Mouse (Mus musculus) forebrain, postnatal 0 days (tissue): ENCODE measurements around the gene Abat. TPM values are rescaled to one million over a fixed set of nuclear protein-coding genes. Genes with fewer than 3 reads are reported as not detected.
A peak's percentile ranks its signal among the peaks of the same experiment; 100 is the strongest.

Source experiments
- ATAC-seq: fragments of 200-750 bp; cut with Nextera tagmentation; 2 replicates; pipeline ENCODE4 v1.8.0; 2017; ENCODE audit warnings: mild to moderate bottlenecking, moderate library complexity
- DNase-seq: peaks from one replicate; pipeline ENCODE4 v3.0.0-alpha.2; 2015
- H3K27ac ChIP-seq: fragments of 300-500 bp; sonication (generic); 2 replicates; pipeline ENCODE4 v1.5.1; 2014; ENCODE audit warnings: low read depth, mild to moderate bottlenecking, antibody characterized with exemption, low read length, moderate library complexity, mixed read lengths
- H3K27me3 ChIP-seq: fragments of 300-500 bp; sonication (generic); 2 replicates; pipeline ENCODE4 v1.6.1; 2014; ENCODE audit warnings: mild to moderate bottlenecking, low read length, mixed read lengths; ENCODE audit not compliant: insufficient read depth
- H3K36me3 ChIP-seq: fragments of 300-500 bp; sonication (generic); 2 replicates; pipeline ENCODE4 v1.6.1; 2014; ENCODE audit warnings: mild to moderate bottlenecking, moderate library complexity; ENCODE audit not compliant: insufficient read depth
- H3K4me1 ChIP-seq: fragments of 300-500 bp; sonication (generic); 2 replicates; pipeline ENCODE4 v1.6.1; 2014; ENCODE audit warnings: antibody characterized with exemption; ENCODE audit not compliant: insufficient read depth
- H3K4me2 ChIP-seq: fragments of 300-500 bp; sonication (generic); 2 replicates; pipeline ENCODE4 v1.6.1; 2014; ENCODE audit warnings: low read depth, mild to moderate bottlenecking, moderate library complexity
- H3K4me3 ChIP-seq: fragments of 300-500 bp; sonication (generic); 2 replicates; pipeline ENCODE4 v1.5.1; 2014; ENCODE audit warnings: low read depth, low read length, mixed read lengths
- H3K9ac ChIP-seq: fragments of 300-500 bp; sonication (generic); 2 replicates; pipeline ENCODE4 v1.6.1; 2014; ENCODE audit warnings: mild to moderate bottlenecking
- H3K9me3 ChIP-seq: fragments of 300-500 bp; sonication (generic); 2 replicates; pipeline ENCODE4 v1.6.1; 2016; ENCODE audit warnings: low read length
- CTCF ChIP-seq: sonication (generic); IDR thresholded peaks from 2 replicates; pipeline ENCODE4 v1.5.1; 2016; ENCODE audit warnings: antibody characterized with exemption, control low read depth, low read depth
- WGBS: fragments of 180-500 bp; shearing (Covaris S2); extraction: QIAGEN DNeasy Blood & Tissue Kit; methylation state at CpG from one replicate; pipeline ENCODE4 v1.1.7; 2014; 5-methylcytosine and 5-hydroxymethylcytosine counted together
- polyA plus RNA-seq: library from polyadenylated mRNA; unstranded; fragments of >200 nt; fragmentation: Nextera tagmentation; extraction: Ambion mirVana; gene quantifications from 2 replicates; pipeline ENCODE4 v1.2.1, GENCODE M21; 2015
- total RNA-seq: library from RNA; depleted of rRNA; stranded (reverse); fragments of >200 nt; gene quantifications from 2 replicates; pipeline ENCODE4 v1.2.3, GENCODE M21; 2014

Abat gene
- total and polyA plus RNA-seq, 2 experiments from 2014 or later = 69.4 to 104 TPM

GRCm38 (mm10) chr16:8532461-8532860, 19.2 kb downstream of the Abat start:
- DNase-seq = no peak
- H3K27ac ChIP-seq = no peak overlapping the region
- no peak for ATAC-seq
- H3K27me3 ChIP-seq = no peaks in the 10 kb centered on the region
- H3K4me1 ChIP-seq = no peaks in the 10 kb centered on the region
- no peak overlapping the region for H3K4me3 ChIP-seq
- no peak overlapping the region for H3K4me2 ChIP-seq
- no peak overlapping the region for H3K9ac ChIP-seq
- H3K9me3 ChIP-seq = no peaks in the 10 kb centered on the region
- no peaks in the 10 kb centered on the region for H3K36me3 ChIP-seq
- 94% methylated on average over 9 of the region's 9 CpGs for WGBS
- no peak for TF ChIP-seq CTCF

DNA sequence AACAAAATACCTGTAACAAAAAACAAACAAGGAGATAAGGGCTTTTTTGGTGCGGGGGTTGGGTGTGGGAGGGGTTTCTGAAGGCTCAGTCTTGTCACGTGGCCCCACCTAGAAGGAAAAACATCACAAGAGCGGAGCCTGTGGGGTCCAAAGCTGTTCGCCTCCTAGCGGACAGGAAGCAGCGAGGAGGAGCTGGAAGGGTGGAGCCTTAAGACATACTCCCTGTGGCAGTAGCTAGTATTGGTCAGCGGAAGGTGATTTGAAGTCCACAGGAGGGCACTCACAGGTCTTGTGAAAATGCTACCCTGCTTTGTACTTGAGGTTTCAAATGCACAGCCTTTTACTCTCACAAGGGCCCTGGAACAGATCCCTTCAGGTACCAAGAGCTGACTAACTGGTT, 19.7 kb downstream of the Abat start:
- Histone ChIP-seq H3K27me3 (no peaks in the 10 kb centered on the region), H3K36me3 (no peaks in the 10 kb centered on the region), H3K27ac (no peak overlapping the region), H3K9me3 (no peaks in the 10 kb centered on the region), H3K4me3 (no peak overlapping the region), H3K4me2 (no peak overlapping the region), H3K4me1 (no peaks in the 10 kb centered on the region), H3K9ac (no peak overlapping the region)
- WGBS = 79% methylated on average over 7 of the region's 7 CpGs
- DNase-seq (no peak), ATAC-seq (no peak)
- no peak for TF ChIP-seq CTCF

GRCm38 (mm10) chr16:8533477-8533876, 20.2 kb downstream of the Abat start:
- no peak for TF ChIP-seq CTCF

GRCm38 (mm10) chr16:8534466-8535200, 21.4 kb downstream of the Abat start:
- Histone ChIP-seq H3K4me2 (no peak overlapping the region), H3K36me3 (no peaks in the 10 kb centered on the region), H3K4me3 (no peak overlapping the region), H3K9ac (no peak overlapping the region), H3K9me3 (no peaks in the 10 kb centered on the region), H3K4me1 (peaks cover 10% of the 10 kb centered on the region), H3K27me3 (no peaks in the 10 kb centered on the region), H3K27ac (no peak overlapping the region)
- ATAC-seq (no peak), DNase-seq (no peak)
- TF ChIP-seq CTCF = no peak
- 87% methylated on average over 11 of the region's 11 CpGs for WGBS

More at GRCm38 (mm10) chr16:8533477-8533876, 20.2 kb downstream of the Abat start:
- no peak overlapping the region for H3K4me3 ChIP-seq
- H3K36me3 ChIP-seq = no peaks in the 10 kb centered on the region
- no peak overlapping the region for H3K4me2 ChIP-seq
- H3K27ac ChIP-seq = no peak overlapping the region
- no peaks in the 10 kb centered on the region for H3K9me3 ChIP-seq
- WGBS = 91% methylated on average over 6 of the region's 6 CpGs
- ATAC-seq = no peak
- no peak for DNase-seq
- H3K4me1 ChIP-seq = no peaks in the 10 kb centered on the region
- no peaks in the 10 kb centered on the region for H3K27me3 ChIP-seq
- no peak overlapping the region for H3K9ac ChIP-seq

- H3K9me3 ChIP-seq = no peaks in the 10 kb centered on the region
- H3K27ac ChIP-seq = no peak overlapping the region
- DNase-seq (no peak), ATAC-seq (no peak)
- no peak overlapping the region for H3K4me2 ChIP-seq
- H3K4me3 ChIP-seq = no peak overlapping the region
- no peaks in the 10 kb centered on the region for H3K27me3 ChIP-seq
- 70% methylated on average over 6 of the region's 6 CpGs for WGBS
- peaks cover 18% of the 10 kb centered on the region for H3K4me1 ChIP-seq
- no peak overlapping the region for H3K9ac ChIP-seq
- H3K36me3 ChIP-seq = no peaks in the 10 kb centered on the region
- no peak for TF ChIP-seq CTCF
These were observed 22.2 kb downstream of the Abat start for GRCm38 (mm10) chr16:8535411-8535810.

DNA sequence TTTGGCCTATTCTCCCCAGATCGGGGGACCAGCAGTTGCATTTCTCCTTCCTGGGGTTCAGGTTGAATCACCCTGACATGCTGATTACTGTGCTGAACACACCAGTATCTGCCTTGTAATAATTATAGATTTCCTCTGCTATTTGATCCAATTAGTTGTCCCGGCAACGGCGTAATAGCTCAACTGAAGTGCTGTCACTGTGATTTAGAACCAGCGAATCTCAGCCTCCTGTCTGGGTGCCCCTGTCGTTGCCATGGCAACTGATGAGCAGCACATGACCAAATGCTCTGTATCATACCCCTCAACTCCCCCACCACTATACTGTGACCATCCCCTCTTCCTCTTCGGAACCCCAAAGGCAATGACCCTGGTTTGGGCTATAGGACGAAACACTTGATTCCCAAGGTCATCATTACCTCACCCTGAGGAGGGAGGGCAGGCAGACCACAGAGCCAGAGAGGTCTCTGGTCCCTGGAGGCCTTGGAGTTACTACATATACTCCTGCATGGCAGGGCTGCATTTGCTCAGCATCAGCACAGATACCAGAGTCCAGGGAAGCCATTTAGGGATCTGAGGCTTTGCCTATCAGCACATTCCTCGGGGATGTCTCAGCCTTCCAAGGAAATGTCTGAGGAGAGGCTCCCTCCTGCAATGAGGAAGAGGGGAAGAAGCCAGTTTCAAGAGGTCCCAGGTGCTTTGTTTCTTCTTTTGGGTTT, 26.1 kb downstream of the Abat start:
- peak overlapping the region; percentile 29; the same call in 1 of the 2 replicates for H3K4me2 ChIP-seq
- no peak overlapping the region for H3K4me3 ChIP-seq
- H3K9ac ChIP-seq = peak overlapping the region; percentile 26
- no peaks in the 10 kb centered on the region for H3K27me3 ChIP-seq
- no peaks in the 10 kb centered on the region for H3K9me3 ChIP-seq
- H3K36me3 ChIP-seq = no peaks in the 10 kb centered on the region
- H3K27ac ChIP-seq = peak overlapping the region; percentile 88
- TF ChIP-seq CTCF = no peak
- peak; percentile 90 for DNase-seq
- WGBS = 19% methylated on average over 9 of the region's 9 CpGs
- ATAC-seq = peak; percentile 91
- H3K4me1 ChIP-seq = peaks cover 32% of the 10 kb centered on the region

DNA sequence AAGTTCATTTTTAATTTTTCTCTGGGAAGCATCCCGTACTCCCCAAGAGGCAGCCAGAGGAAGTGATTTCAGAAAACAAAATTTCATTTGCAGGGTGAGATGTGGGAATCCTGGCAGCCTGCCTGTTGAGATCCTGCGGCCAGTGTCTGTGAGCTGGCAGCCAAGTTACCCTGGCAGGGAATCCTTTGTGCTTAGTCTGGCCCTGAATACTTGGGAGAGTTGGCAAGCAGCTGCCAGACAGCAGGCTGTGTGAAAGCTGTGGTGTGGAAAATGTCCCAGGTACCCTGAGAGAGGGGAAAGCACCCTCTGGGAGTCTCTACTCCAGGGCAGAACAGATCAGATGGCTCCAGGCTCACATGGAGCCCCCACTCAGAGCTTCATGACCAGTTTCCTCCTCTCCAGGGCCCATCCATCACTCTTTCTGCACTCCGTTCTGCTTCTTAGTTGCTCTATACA, 27.7 kb downstream of the Abat start:
- Histone ChIP-seq H3K36me3 (no peaks in the 10 kb centered on the region), H3K27ac (peak overlapping the region; percentile 88), H3K9me3 (no peaks in the 10 kb centered on the region), H3K4me3 (no peak overlapping the region), H3K27me3 (no peaks in the 10 kb centered on the region), H3K4me2 (peak overlapping the region; percentile 26), H3K4me1 (peaks cover 32% of the 10 kb centered on the region), H3K9ac (peak overlapping the region; percentile 34; the same call in 1 of the 2 replicates)
- ATAC-seq (peak; percentile 79), DNase-seq (peak; percentile 88)
- peak; percentile 39 for TF ChIP-seq CTCF
- 8% methylated on average over 3 of the region's 3 CpGs for WGBS
